Mouse (Mus musculus): Measurements from ENCODE around the gene Ica1.

- TF ChIP-seq POLR2A (IDR thresholded peaks at IDR 0.05; ENCODE audit: control insufficient read depth, low read depth, low read length) (no peak), CTCF (IDR thresholded peaks at IDR 0.05; ENCODE audit: control insufficient read depth, insufficient read depth, insufficient replicate concordance, low read depth, low read length) (no peak)
Observed at GRCm38 (mm10) chr6:8658431-8658830, 119.9 kb downstream of the Ica1 start.
